Mouse (Mus musculus): ENCODE measurements around the gene Wdr89.
"Not testable (repeated sequence)": the region's sequence is repeated elsewhere in the genome, so short reads cannot be mapped to it uniquely, and the experiment has no call there.

Wdr89 gene

GRCm38 (mm10) chr12:75669258-75670106 is at the start of gene Wdr89:
TSS of gene Wdr89 (minus strand) at chr12:75669537.
- peak; percentile 100 for DNase-seq (ENCODE audit: low read depth)

GRCm38 (mm10) chr12:75713596-75713995 is 44.3 kb upstream of the Wdr89 start:
- no peak for DNase-seq (ENCODE audit: low read depth)

- DNase-seq (ENCODE audit: low read depth): not testable (repeated sequence)
Observed at GRCm38 (mm10) chr12:75712905-75713304, 43.6 kb upstream of the Wdr89 start.

GRCm38 (mm10) chr12:75710596-75711376 is 41.4 kb upstream of the Wdr89 start:
- no peak for DNase-seq (ENCODE audit: low read depth)

GRCm38 (mm10) chr12:75709506-75709905 is 40.2 kb upstream of the Wdr89 start:
- no peak for DNase-seq (ENCODE audit: low read depth)

GRCm38 (mm10) chr12:75706670-75707069 is 37.3 kb upstream of the Wdr89 start:
- DNase-seq (ENCODE audit: low read depth): no peak

GRCm38 (mm10) chr12:75702739-75703122 is 33.4 kb upstream of the Wdr89 start:
- peak; percentile 82 for DNase-seq (ENCODE audit: low read depth)

- peak; percentile 60 for DNase-seq (ENCODE audit: low read depth)
Observed at GRCm38 (mm10) chr12:75702084-75702738, 32.9 kb upstream of the Wdr89 start.

GRCm38 (mm10) chr12:75701173-75702083 is 32.1 kb upstream of the Wdr89 start:
- DNase-seq (ENCODE audit: low read depth): peak; percentile 70

GRCm38 (mm10) chr12:75698692-75699091 is 29.4 kb upstream of the Wdr89 start:
- DNase-seq (ENCODE audit: low read depth): no peak

GRCm38 (mm10) chr12:75695845-75696244 is 26.5 kb upstream of the Wdr89 start:
- not testable (repeated sequence) for DNase-seq (ENCODE audit: low read depth)

- no peak for DNase-seq (ENCODE audit: low read depth)
Observed at GRCm38 (mm10) chr12:75689003-75689402, 19.7 kb upstream of the Wdr89 start.

GRCm38 (mm10) chr12:75687314-75687713 is 18.0 kb upstream of the Wdr89 start:
- no peak for DNase-seq (ENCODE audit: low read depth)

- DNase-seq (ENCODE audit: low read depth): not testable (repeated sequence)
Observed at GRCm38 (mm10) chr12:75684026-75684425, 14.7 kb upstream of the Wdr89 start.

GRCm38 (mm10) chr12:75683598-75683997 is 14.3 kb upstream of the Wdr89 start:
- DNase-seq (ENCODE audit: low read depth): no peak

- no peak for DNase-seq (ENCODE audit: low read depth)
Observed at GRCm38 (mm10) chr12:75682842-75683241, 13.5 kb upstream of the Wdr89 start.

GRCm38 (mm10) chr12:75681101-75681500 is 11.8 kb upstream of the Wdr89 start:
- no peak for DNase-seq (ENCODE audit: low read depth)

- no peak for DNase-seq (ENCODE audit: low read depth)
Observed at GRCm38 (mm10) chr12:75678393-75678792, 9.1 kb upstream of the Wdr89 start.

- DNase-seq (ENCODE audit: low read depth): no peak
Observed at GRCm38 (mm10) chr12:75672630-75673029, 3.3 kb upstream of the Wdr89 start.

- no peak for DNase-seq (ENCODE audit: low read depth)
Observed at GRCm38 (mm10) chr12:75671759-75672315, 2.5 kb upstream of the Wdr89 start.

GRCm38 (mm10) chr12:75670611-75671010 is 1.3 kb upstream of the Wdr89 start:
- DNase-seq (ENCODE audit: low read depth): no peak

Measured in fibroblast of lung, adult 2 months (primary cell).